Mouse (Mus musculus): ENCODE results near the gene Moap1.

Moap1 gene

DNA sequence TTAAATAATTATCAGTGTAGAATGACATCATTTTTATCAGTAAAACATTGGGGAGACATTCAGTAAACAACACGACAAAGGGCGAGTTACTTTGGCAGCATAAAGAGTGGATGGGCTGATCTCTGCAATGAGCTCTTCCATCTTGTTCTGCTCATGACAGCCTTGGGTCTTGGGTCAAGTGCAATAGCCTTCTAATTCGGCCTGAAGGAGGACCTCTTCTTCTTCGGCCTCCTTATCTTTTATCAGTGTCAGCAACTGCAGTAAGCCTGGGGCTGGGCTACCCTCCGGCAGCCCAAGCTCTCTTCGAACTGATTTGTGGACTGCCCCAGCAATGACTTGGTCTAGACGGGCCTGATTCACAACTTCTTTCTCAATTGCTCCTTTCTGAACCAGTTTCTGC lies 1.4 kb downstream of the Moap1 start:
- DNase-seq (ENCODE audit: low spot score), result no peak

DNA sequence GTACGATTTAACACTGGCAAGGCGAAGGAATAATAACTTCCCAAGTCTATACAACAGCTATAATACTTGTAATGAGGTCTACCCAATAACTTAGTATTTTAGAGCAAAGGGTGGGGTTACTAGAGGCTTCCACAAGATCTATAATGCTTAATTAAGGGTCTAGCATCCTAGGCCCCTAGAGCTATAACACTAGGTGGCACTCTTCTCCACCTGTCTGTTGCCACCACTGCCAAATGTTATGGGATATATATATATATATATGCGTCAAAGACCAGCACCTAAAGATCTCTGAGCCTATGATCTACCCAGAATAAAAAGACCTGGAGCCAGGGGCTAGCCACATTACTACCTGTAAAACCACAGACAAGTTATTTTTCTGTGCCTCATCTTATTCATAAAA lies 3.2 kb downstream of the Moap1 start:
- DNase-seq (ENCODE audit: low spot score), result no peak

DNA sequence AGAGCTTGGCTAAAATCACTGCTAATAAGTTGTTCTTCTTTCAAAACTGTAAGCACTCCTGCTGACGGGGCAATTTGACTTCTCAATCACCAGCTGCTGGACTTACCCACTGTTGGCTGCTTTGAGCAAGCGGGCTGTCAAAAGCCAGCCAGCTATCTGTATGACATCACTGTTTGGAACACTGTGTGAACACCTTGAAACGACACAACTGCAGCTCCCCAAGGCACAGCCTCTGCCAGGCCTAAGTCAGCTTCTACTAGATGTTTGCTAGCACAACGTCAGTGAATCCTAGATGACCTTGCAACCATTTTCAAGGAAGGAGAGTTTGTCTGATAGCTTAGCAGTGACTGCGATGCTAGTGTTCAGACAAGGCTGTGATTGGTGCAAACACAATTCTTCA lies 4.4 kb downstream of the Moap1 start:
- no peak for DNase-seq (ENCODE audit: low spot score)

DNA sequence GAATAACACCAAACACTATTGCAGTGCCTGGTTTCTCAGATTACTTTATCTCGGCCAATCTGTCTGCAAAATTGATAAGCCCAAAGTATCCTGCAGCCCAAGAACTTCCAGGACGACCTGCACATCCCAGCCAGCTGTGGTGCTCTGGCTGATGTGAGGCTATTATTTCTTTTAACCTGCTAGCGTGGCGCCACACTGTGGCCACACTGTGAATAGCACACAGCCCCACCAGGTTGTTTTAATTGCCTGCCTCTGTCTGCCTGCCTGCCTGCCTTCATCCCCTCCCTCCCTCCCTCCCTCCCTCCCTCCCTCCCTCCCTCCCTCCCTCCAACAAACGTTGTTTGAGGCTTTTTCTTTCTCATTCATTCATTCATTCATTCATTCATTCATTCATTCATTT lies 10.1 kb downstream of the Moap1 start:
- no peak for DNase-seq (ENCODE audit: low spot score)

DNA sequence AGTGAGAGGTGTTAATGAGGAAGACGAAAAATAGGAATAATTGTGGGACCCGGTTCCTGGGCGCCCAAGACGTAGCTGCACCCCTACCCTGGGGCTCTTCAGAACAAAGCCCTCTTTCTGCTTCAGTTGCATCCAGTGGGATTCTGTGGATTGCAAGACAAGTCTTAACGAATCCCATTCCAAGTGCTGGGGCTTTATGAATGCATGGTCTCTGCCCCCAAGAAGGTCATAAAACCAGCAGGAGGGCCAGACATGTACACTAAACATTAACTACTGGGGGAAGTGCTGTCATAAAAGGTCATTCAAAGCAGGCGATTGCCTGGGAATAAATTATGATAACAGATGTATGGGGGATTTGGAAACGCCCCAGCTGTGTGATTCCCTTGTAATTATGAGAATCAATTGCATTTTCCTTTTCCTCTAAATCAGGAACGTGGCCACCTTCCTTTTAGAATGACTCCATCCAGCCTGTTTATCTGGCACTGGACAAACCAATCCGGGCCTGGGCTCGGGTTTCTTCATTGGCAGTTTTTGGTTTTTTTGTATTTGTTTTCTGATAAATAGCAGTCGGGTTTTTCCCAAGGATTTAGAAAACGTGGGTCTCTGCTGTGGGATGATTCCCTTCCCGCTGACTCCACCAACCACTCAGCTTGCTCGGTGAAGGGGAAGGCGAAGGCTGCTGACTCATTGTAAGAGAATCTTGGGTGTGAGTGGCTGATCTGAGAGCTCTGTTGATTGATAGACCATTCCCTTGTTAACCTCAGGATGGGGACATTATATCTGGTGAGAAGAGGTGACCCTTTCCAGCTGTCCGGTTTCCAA lies 12.5 kb downstream of the Moap1 start:
- no peak for DNase-seq (ENCODE audit: low spot score)

DNA sequence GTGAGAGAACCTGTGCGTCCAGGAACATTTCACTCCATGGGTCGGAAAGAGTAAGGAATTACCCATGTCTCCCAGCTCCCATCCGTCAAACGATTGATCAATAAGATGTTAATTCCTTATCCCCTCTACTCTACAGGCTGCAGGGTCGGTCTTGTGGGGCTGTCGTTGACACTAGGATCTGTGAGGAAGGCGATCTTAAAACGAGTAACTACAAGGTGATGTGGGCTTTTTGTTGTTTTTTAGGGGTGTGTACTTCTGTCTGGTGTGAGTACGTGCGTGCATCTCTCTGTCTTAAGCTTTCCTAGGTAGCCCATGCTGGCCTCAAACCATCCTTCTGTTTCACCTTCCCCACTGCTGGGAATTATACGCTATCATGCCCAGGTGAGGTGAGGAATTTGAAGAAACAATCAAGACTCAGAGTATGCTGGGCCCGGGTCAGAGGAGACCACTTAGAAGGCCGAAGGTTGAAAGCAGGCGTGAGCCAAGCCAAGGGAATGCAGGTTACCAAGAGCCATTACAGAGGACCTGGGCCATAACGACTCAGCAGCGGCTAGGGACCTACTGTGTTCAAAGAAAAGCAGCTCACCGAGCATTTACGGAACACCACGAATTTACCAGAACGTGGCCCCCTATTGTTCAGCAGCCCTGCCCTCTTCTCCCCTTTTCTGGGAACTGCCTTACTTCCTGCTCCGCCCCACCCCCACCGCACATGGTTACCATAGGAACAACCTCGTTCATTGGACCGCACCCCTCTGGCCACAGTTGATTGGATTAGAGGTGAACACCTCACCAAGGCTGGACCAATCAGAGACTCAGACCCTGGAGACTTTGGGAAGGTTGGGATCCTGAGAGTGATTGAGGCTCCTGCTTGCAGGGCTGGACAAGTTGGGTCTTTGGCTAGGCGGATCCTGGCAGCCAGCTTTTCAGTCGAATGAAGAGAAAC lies 13.3 kb downstream of the Moap1 start:
- no peak for DNase-seq (ENCODE audit: low spot score)

DNA sequence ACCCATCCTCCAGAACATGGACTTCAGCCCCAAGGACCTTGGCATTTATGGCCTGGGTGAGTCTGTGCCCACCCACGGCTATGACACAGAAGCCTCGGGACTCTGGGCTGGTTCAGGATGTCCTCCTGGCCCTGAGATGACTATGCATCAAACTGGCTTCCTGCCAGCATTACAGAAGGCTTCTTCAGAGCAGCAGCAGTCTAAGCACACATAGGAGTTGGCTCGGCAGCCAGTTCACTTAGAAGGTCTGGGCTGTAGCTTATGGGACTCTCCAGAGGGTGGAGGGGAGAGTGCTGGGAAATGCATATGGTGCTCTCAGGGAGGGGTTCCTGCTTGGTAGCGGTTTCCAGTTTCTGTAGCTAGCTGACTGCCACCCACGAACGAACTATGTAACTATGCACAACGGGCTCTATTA lies 17.7 kb downstream of the Moap1 start:
- DNase-seq (ENCODE audit: low spot score), result no peak

DNA sequence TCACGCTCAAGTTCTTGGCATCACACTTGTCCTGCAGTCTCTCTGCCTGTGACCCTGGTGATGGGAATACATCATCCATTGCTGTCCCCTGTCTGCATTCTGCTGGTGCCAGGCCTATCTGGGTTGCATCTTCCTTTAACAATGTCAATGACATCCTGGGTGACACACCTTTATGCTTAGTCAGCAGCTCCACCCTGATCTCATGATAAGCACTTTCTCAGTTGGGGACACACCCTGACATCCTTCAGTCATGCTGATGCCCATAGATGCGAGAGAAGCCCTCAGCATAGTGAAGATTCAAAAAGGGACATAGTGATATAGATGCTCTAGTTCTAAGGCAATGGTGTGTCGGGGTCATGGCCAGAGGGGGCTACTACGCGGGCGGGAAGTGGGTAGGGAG lies 18.3 kb downstream of the Moap1 start:
- DNase-seq (ENCODE audit: low spot score), result no peak

DNA sequence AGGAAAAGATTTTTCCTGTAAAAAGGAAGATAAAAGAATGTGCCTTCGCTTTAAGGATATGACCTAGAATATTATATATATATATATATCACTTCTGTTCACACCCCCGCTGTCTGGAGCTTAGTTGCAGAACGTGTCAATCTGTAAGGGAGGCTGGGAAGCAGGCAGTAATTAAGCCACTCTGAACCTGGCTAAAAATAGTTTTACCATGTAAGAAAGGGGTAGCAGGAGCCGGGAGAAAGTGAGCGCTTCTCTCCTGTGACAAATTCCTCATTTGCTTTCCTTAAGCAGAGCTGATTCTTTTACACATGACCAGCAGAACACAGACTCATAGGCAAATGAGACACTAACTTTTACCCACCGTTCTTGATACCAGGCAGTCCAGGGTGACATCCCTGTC lies 19.6 kb downstream of the Moap1 start:
- DNase-seq (ENCODE audit: low spot score), result no peak

DNA sequence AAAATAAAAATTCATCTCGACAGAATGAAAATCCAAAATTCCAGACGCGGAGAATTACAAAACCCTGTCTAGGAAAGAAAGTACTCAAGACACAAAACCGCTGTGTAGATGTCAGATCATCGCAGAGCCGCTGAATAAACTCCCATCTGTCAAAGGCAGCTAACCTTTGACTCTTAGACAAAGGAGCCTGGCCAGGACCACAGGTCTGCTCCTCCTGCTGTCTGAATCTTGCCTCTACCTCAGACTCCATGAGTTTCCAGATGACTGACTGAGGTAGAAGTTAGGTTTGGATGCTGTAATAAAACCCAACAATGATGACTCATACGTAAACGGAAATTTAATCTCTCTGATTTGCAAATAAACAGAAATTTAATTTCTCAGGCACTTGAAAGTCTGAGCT lies 20.5 kb downstream of the Moap1 start:
- no peak for DNase-seq (ENCODE audit: low spot score)

DNA sequence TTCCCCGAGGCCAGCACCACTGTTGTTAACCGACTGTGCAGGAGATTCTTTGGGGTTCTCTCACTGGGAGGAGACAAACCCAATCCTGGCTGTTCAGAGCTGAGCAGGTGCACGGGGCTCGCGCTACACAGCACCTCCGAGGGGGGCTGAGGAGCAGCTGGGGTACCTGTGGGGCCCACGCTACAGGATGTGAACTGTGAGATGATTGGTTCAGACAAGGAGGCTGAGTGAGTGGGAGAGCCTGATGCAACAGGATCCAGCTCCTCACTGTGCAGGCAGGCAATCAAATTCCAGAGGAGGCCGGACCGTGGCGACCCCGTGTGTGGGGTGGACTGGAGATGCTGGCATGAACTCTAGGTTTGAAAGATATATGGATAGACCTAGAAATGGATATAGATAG lies 21.0 kb downstream of the Moap1 start:
- DNase-seq (ENCODE audit: low spot score), result no peak

DNA sequence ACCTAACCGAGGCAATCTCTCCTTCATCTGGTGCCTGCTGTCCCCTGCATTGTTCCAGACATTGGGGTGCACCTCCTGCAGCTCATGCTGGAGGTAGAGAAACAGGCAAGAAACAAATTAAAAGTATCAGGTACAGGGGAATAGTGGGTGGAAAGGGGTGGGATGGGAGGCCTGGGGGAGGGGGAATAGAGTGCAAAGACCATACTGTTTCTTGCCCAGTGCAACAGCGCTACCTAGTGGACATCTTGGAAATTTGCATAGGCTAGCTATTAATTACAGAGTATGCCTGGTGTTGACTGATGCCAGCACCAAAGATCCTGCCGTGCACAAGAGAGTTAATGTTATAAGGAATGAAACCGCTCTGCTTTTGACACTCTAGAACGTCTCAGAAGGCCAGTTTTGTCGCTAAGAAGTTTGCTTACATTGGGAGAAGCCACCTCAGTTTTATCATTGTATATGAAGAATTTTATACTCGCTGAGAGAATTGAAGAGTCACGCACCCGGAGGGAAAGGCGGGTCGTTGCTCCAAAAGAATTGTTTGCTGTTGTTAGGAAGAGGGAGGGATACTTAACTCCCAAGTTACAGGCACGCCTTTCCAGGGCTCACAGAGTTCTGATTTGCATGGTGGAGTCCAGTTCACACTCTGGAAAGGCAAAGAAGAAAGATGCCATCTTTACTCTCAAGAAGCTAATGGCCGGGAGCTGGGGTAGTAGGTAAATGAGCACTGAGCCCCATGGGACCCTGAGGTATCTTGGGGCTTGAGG lies 23.7 kb downstream of the Moap1 start:
- DNase-seq (ENCODE audit: low spot score), result no peak

DNA sequence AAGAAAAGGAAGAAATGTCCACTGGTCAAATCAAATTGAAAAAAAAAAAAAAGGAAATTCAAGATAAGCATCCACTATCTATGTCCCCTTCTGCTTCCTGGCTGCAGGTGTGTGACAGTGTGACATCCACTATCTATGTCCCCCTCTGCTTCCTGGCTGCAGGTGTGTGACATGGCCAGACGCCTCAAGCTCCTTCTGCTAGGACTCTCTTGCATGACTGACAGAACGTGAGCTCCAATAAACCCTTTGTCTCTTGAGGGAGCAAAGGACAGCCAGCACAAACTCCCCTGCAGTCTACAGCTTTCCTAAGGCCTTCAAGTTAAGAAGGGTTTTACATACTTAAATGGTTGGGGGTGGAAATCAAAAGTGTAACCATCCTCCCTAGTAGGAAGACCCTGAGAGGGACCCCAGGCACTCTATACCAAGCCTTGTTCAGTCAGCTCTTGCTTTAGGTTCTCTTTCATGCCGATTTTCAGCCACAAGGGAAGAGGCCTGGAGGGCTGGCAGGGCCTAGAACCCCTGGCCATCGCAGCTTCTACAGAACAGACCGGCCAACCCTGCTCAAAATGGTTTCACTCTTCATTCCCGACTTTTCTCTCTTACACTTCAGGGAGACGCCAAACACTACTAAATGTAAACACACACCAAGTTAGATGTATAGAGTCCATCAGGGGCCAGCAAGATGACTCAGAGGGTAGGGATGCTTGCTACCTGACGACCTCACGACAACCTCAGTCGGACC lies 28.6 kb downstream of the Moap1 start:
- no peak for DNase-seq (ENCODE audit: low spot score)

DNA sequence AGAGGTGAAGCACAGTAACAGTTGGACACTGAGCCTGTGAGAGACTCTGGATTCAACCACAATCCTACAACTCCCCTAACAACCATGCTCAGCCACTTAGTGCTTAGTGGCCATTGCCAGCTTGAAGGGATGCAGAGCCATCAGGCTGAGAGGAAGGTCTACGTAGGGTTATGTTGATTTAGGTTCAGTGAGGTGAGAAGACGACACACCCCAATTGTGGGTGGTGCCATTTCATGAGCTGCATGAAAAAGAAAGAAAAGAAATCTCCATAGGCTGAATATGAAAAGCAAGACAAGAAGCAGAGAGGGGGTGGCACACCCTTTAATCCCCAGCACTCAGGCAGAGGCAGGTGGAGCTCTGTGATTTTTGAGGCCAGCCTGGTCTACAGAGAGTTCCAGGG lies 29.3 kb downstream of the Moap1 start:
- DNase-seq (ENCODE audit: low spot score), result no peak

DNA sequence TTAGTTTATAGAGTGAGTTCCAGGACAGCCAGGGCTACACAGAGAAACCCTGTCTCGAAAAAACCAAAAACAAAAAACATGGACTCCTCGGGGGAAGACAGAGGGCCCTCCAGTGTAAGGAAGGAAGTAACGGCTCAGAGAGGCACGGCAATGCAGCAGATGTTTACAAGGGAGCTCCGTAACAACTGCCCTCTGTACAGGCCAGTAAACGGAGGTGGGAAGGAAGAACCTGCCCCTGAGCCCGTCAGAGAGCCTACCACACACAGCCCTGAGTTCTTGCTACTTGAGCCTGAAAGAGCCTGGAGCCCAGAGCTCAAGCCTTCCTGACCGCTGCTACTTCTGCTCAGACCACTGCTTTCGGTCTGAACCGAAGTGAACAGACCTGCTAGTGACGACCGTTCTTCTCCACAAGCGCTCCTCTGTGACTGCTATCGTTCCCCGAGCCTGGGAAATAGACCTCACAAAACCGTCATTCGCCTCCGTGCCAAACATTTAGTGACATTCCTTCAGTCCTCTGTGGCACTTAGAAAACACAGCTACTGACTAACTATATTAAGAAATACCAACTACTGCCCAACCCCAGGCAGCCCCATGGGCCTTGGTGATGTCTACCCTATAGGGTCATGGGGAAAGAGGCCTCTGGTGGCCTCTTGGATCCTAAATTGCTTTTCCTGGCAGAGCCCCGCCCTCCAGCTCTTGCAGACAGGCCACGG lies 30.2 kb downstream of the Moap1 start:
- no peak for DNase-seq (ENCODE audit: low spot score)

DNA sequence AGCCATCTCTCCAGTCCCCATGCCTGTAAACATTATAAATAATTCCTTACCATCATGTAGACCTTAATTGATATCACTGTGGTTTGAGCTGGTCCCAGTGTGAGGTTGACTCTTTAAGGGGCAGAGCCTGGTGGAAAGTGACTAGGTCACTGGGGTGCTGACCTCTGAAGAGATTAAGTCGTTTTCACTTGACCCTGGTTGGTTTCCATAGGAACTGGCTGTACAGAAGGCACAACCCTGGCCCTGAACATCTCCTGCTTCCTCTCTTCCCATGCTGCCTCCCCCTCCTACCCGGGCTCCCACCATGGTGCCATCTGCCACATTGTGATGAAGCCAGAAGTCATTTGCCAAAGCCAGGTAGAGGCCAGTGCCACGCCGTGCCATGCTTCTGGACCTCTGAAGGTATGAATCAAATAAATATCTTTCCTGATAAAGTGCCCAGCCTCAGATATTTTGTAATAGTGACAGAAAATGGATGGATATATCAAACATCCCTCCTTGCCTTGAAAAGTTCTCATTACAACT lies 32.5 kb downstream of the Moap1 start:
- DNase-seq (ENCODE audit: low spot score), result no peak

DNA sequence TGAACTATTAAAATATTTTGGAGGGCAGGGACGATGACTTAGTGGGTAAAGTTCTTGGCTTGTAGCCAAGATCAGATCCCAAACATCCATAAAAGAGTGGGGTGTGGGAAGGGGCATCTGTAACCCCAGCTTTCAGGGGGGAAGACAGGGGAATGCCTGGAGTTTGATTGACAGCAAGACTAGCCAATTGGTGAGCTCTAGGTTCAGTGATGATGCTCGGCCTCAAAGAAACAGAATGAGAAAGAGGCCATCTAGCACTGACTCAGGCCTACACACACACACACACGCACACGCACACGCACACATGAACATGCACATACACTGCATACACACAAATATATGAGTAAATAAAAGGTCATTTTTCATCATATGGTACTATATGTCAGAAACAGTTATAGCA lies 33.6 kb downstream of the Moap1 start:
- no peak for DNase-seq (ENCODE audit: low spot score)

DNA sequence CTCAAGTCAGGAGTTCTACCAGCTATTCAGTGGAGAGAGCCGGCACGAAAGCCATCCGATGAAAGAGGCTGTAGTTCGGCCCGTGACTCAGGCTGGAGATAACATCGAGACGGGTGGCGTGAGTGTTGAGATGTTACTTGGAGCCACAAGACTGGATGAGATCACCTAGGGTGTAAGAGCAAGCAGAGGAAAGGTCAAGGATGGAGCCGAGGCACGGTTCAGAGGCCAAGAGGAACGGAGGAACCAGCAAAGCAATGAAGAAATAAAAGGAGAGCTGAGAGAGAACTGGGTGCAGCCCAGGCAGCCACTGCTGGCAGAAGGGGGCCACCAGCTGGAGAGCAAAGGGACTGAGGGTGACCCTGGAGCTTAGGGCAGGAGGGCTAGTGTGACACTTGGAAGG lies 35.2 kb downstream of the Moap1 start:
- no peak for DNase-seq (ENCODE audit: low spot score)

DNA sequence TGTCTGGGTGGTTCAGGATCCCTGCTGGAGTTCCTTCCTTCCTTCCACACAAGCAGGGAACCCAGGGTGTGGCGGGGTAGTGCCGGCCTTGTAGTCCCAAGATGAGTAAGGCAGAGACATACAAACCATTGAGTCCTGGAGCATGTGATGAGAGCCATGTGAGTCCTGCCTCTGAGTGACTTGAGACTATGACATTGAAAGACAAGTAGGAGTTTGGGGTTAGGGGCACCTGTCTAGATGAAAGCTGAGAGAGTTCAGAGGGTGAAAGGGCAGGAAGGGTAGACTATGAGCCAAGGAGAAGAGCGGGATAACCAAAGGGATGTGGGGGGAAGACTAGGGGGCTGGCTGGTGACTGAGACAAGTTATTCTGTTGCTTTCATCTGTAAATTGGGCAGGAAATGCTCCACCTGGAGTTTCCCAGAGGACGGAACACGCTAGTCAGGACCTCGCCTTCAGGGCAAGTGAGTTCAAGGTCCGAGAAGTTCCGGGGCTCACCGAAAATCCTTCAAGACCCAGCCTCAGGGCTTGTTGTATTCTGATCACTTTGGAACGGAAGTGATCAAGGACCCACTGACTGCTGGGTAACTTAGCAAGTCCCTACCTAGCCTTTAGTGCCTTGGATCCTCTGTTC lies 36.5 kb downstream of the Moap1 start:
- DNase-seq (ENCODE audit: low spot score), result no peak

DNA sequence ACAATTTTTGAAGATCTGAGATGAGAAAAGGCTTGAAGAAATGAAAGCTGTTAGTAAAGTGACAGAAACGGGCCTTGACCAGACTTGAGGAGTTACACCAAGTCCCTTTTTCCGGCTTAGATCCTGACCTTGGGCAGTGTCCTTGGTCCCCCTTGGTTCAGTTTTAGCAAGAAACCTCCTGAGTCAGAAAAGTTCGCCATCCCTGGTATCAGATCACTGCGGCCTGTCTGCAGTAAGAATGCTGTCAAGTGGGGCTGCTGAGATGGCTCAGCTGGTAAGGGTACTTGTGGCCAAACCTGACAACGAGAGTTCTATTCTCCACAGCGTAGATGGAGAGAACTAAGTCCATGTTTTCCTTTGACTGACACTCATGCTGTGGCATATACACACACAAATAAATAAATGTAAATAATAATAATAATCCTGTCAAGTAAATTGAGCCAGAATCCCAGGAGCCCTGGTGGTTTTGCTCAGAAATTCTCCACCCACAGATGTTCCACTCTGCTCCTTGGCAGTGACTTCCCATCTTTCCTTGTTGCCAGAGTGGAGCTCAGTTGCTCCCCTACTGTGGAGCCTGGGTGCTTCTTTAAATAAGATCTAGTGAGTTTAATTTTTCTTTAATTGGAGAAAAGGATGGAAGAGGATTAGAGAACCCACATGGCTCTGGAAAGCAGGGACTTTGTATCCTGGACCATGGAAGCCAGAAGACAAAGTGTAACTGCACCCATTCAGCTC lies 37.4 kb downstream of the Moap1 start:
- no peak for DNase-seq (ENCODE audit: low spot score)

All from urinary bladder, postnatal 10 days (tissue).